Mouse (Mus musculus) regulatory T cell (primary cell): Measurements from ENCODE around the gene Pigyl.

ENCODE experiments used
- in situ Hi-C: fragments of 300-600 bp; cut with MboI, MseI; formaldehyde crosslinking; loops from one replicate; pipeline ENCODE4 v1.15.1; 2025; ENCODE audit warnings: high pct_unique_total_duplicates

Gene Pigyl

GRCm38 (mm10) chr9:22188025-22188611 is 31.5 kb downstream of the Pigyl start, which contains the start of gene Zfp872:
Zfp872 (plus strand) TSS chr9:22188090.
- in situ Hi-C loops: no loop called here

GRCm38 (mm10) chr9:22196412-22196811 is 39.8 kb downstream of the Pigyl start:
- in situ Hi-C loops: no loop called here
